Mouse (Mus musculus) liver, embryonic 12.5 days (tissue): Measurements from ENCODE around the gene Tead2. TPM values are rescaled to one million over a fixed set of nuclear protein-coding genes. Genes with fewer than 3 reads are reported as not detected.

ENCODE experiments used
- ATAC-seq: fragments of 200-750 bp; cut with Nextera tagmentation; 2 replicates; pipeline ENCODE4 v1.8.0; 2017; ENCODE audit warnings: moderate number of reproducible peaks, mild to moderate bottlenecking, moderate library complexity
- H3K27ac ChIP-seq: fragments of 300-500 bp; sonication (generic); 2 replicates; pipeline ENCODE4 v1.5.1; 2016; ENCODE audit warnings: mild to moderate bottlenecking
- H3K27me3 ChIP-seq: fragments of 300-500 bp; sonication (generic); replicated peaks from 2 replicates; pipeline ENCODE4 v1.6.1; 2016; ENCODE audit warnings: mild to moderate bottlenecking, moderate library complexity
- H3K36me3 ChIP-seq: fragments of 300-500 bp; sonication (generic); 2 replicates; pipeline ENCODE4 v1.6.1; 2016; ENCODE audit warnings: mild to moderate bottlenecking, moderate library complexity
- H3K4me1 ChIP-seq: fragments of 300-500 bp; sonication (generic); 2 replicates; pipeline ENCODE4 v1.6.1; 2016
- H3K4me2 ChIP-seq: fragments of 300-500 bp; sonication (generic); 2 replicates; pipeline ENCODE4 v1.6.1; 2016; ENCODE audit warnings: mild to moderate bottlenecking, moderate library complexity
- H3K4me3 ChIP-seq: fragments of 300-500 bp; sonication (generic); 2 replicates; pipeline ENCODE4 v1.5.1; 2016; ENCODE audit warnings: mild to moderate bottlenecking, moderate library complexity
- H3K9ac ChIP-seq: fragments of 300-500 bp; sonication (generic); 2 replicates; pipeline ENCODE4 v1.6.1; 2016; ENCODE audit warnings: mild to moderate bottlenecking, moderate library complexity
- H3K9me3 ChIP-seq: fragments of 300-500 bp; sonication (generic); replicated peaks from 2 replicates; pipeline ENCODE4 v1.6.1; 2016; ENCODE audit warnings: mild to moderate bottlenecking, moderate library complexity
- WGBS: fragments of 180-500 bp; shearing (Covaris S2); methylation state at CpG from one replicate; pipeline ENCODE4 v1.1.7; 2016; ENCODE audit not compliant: insufficient replicate concordance; 5-methylcytosine and 5-hydroxymethylcytosine counted together
- polyA plus RNA-seq: library from polyadenylated mRNA; unstranded; fragments of >200 nt; fragmentation: Nextera tagmentation; extraction: Ambion mirVana; gene quantifications from 2 replicates; pipeline ENCODE4 v1.2.1, GENCODE M21; 2016

The Tead2 gene
- polyA plus RNA-seq, 1 experiment from 2014 or later: 23.6 TPM

GRCm38 (mm10) chr7:45192585-45193310, 22.8 kb upstream of the Tead2 start:
- H3K27me3 ChIP-seq: peaks cover 96% of the 10 kb centered on the region
- no peak for ATAC-seq
- 61% methylated on average over 7 of the region's 7 CpGs for WGBS

GRCm38 (mm10) chr7:45193406-45193805, 22.1 kb upstream of the Tead2 start:
- H3K27me3 ChIP-seq: peaks cover 91% of the 10 kb centered on the region
- 50% methylated on average over 4 of the region's 5 CpGs for WGBS
- no peak overlapping the region for H3K4me3 ChIP-seq
- no peak for ATAC-seq
- H3K9me3 ChIP-seq: no peaks in the 10 kb centered on the region
- no peaks in the 10 kb centered on the region for H3K36me3 ChIP-seq
- H3K4me1 ChIP-seq: no peaks in the 10 kb centered on the region
- H3K4me2 ChIP-seq: no peak overlapping the region
- H3K27ac ChIP-seq: no peak overlapping the region
- no peak overlapping the region for H3K9ac ChIP-seq

More at GRCm38 (mm10) chr7:45192585-45193310, 22.8 kb upstream of the Tead2 start:
- no peak overlapping the region for H3K4me3 ChIP-seq
- no peaks in the 10 kb centered on the region for H3K9me3 ChIP-seq
- no peaks in the 10 kb centered on the region for H3K4me1 ChIP-seq
- H3K9ac ChIP-seq: no peak overlapping the region
- H3K36me3 ChIP-seq: no peaks in the 10 kb centered on the region
- no peak overlapping the region for H3K4me2 ChIP-seq
- H3K27ac ChIP-seq: no peak overlapping the region

- no peak overlapping the region for H3K4me2 ChIP-seq
- peaks cover 90% of the 10 kb centered on the region for H3K27me3 ChIP-seq
- no peaks in the 10 kb centered on the region for H3K9me3 ChIP-seq
- H3K4me1 ChIP-seq: no peaks in the 10 kb centered on the region
- no peak overlapping the region for H3K27ac ChIP-seq
- H3K4me3 ChIP-seq: no peak overlapping the region
- H3K36me3 ChIP-seq: no peaks in the 10 kb centered on the region
- H3K9ac ChIP-seq: no peak overlapping the region
- whole genome bisulfite sequencing: 62% methylated on average over 17 of the region's 17 CpGs
- no peak for ATAC-seq
Measured at GRCm38 (mm10) chr7:45193871-45194785, 21.4 kb upstream of the Tead2 start.

- no peaks in the 10 kb centered on the region for H3K9me3 ChIP-seq
- no peak for ATAC-seq
- H3K9ac ChIP-seq: no peak overlapping the region
- no peak overlapping the region for H3K4me3 ChIP-seq
- H3K4me2 ChIP-seq: no peak overlapping the region
- H3K4me1 ChIP-seq: no peaks in the 10 kb centered on the region
- WGBS: 57% methylated on average over 13 of the region's 13 CpGs
- peaks cover 89% of the 10 kb centered on the region for H3K27me3 ChIP-seq
- no peaks in the 10 kb centered on the region for H3K36me3 ChIP-seq
- H3K27ac ChIP-seq: no peak overlapping the region
Measured at GRCm38 (mm10) chr7:45195341-45196175, 20.0 kb upstream of the Tead2 start.

GRCm38 (mm10) chr7:45196176-45196535, 19.4 kb upstream of the Tead2 start:
- Histone ChIP-seq H3K4me2 (no peak overlapping the region), H3K4me3 (no peak overlapping the region), H3K9ac (no peak overlapping the region), H3K27ac (no peak overlapping the region), H3K4me1 (no peaks in the 10 kb centered on the region), H3K27me3 (peaks cover 85% of the 10 kb centered on the region), H3K9me3 (no peaks in the 10 kb centered on the region), H3K36me3 (no peaks in the 10 kb centered on the region)
- WGBS: 56% methylated on average over 4 of the region's 4 CpGs
- ATAC-seq: no peak

GRCm38 (mm10) chr7:45196994-45197393, 18.6 kb upstream of the Tead2 start:
- Histone ChIP-seq H3K9ac (no peak overlapping the region), H3K27me3 (peaks cover 77% of the 10 kb centered on the region)

GRCm38 (mm10) chr7:45198435-45198834, 17.1 kb upstream of the Tead2 start:
- H3K36me3 ChIP-seq: no peaks in the 10 kb centered on the region
- no peak overlapping the region for H3K9ac ChIP-seq
- WGBS: 8% methylated on average over 5 of the region's 5 CpGs
- no peak overlapping the region for H3K4me2 ChIP-seq
- H3K4me3 ChIP-seq: no peak overlapping the region
- H3K27me3 ChIP-seq: peaks cover 74% of the 10 kb centered on the region
- H3K27ac ChIP-seq: no peak overlapping the region
- ATAC-seq: no peak
- no peaks in the 10 kb centered on the region for H3K4me1 ChIP-seq
- no peaks in the 10 kb centered on the region for H3K9me3 ChIP-seq

More at GRCm38 (mm10) chr7:45196994-45197393, 18.6 kb upstream of the Tead2 start:
- no peak for ATAC-seq
- H3K4me2 ChIP-seq: no peak overlapping the region
- H3K36me3 ChIP-seq: no peaks in the 10 kb centered on the region
- no peak overlapping the region for H3K27ac ChIP-seq
- H3K4me3 ChIP-seq: no peak overlapping the region
- WGBS: 41% methylated on average over 5 of the region's 5 CpGs
- H3K4me1 ChIP-seq: no peaks in the 10 kb centered on the region
- H3K9me3 ChIP-seq: no peaks in the 10 kb centered on the region

GRCm38 (mm10) chr7:45198961-45199360, 16.6 kb upstream of the Tead2 start:
- no peak overlapping the region for H3K4me2 ChIP-seq
- no peak overlapping the region for H3K4me3 ChIP-seq
- H3K27ac ChIP-seq: no peak overlapping the region
- WGBS: 72% methylated on average over 11 of the region's 11 CpGs
- peaks cover 69% of the 10 kb centered on the region for H3K27me3 ChIP-seq
- H3K9ac ChIP-seq: no peak overlapping the region
- H3K4me1 ChIP-seq: peaks cover 2% of the 10 kb centered on the region
- no peak for ATAC-seq
- no peaks in the 10 kb centered on the region for H3K36me3 ChIP-seq
- H3K9me3 ChIP-seq: no peaks in the 10 kb centered on the region

GRCm38 (mm10) chr7:45202654-45203053, 12.9 kb upstream of the Tead2 start:
- H3K9ac ChIP-seq: no peak overlapping the region
- no peak for ATAC-seq
- H3K4me2 ChIP-seq: no peak overlapping the region
- peaks cover 39% of the 10 kb centered on the region for H3K27me3 ChIP-seq
- H3K9me3 ChIP-seq: no peaks in the 10 kb centered on the region
- 48% methylated on average over 9 of the region's 10 CpGs for WGBS
- H3K4me3 ChIP-seq: no peak overlapping the region
- H3K4me1 ChIP-seq: peaks cover 18% of the 10 kb centered on the region
- no peaks in the 10 kb centered on the region for H3K36me3 ChIP-seq
- H3K27ac ChIP-seq: no peak overlapping the region

GRCm38 (mm10) chr7:45204380-45205143, 11.0 kb upstream of the Tead2 start, which contains the start of gene Ccdc155:
Ccdc155 (minus strand) TSS chr7:45204892.
- no peaks in the 10 kb centered on the region for H3K36me3 ChIP-seq
- H3K4me1 ChIP-seq: peaks cover 18% of the 10 kb centered on the region
- H3K4me2 ChIP-seq: peak within 1 kb of the TSS; percentile 83
- peaks cover 28% of the 10 kb centered on the region for H3K27me3 ChIP-seq
- WGBS: 5% methylated on average over 44 of the region's 44 CpGs
- H3K9ac ChIP-seq: peak within 1 kb of the TSS; percentile 47
- peak within 1 kb of the TSS; percentile 53 for H3K4me3 ChIP-seq
- H3K27ac ChIP-seq: no peak within 1 kb of the TSS
- ATAC-seq: peak; percentile 87
- no peaks in the 10 kb centered on the region; the same call in 1 of the 2 replicates for H3K9me3 ChIP-seq

GRCm38 (mm10) chr7:45208260-45208659, 7.3 kb upstream of the Tead2 start:
- H3K4me3 ChIP-seq: no peak overlapping the region
- no peaks in the 10 kb centered on the region; the same call in 1 of the 2 replicates for H3K9me3 ChIP-seq
- whole genome bisulfite sequencing: 57% methylated on average over 6 of the region's 6 CpGs
- peaks cover 38% of the 10 kb centered on the region for H3K4me1 ChIP-seq
- no peak overlapping the region for H3K27ac ChIP-seq
- ATAC-seq: no peak
- peaks cover 36% of the 10 kb centered on the region for H3K27me3 ChIP-seq
- H3K4me2 ChIP-seq: no peak overlapping the region
- H3K9ac ChIP-seq: no peak overlapping the region
- no peaks in the 10 kb centered on the region for H3K36me3 ChIP-seq
